Mouse (Mus musculus): ENCODE results near the gene Mrps36. TPM values are rescaled to one million over a fixed set of nuclear protein-coding genes. Genes with fewer than 3 reads are reported as not detected.
"Not testable (repeated sequence)": the region's sequence is repeated elsewhere in the genome, so short reads cannot be mapped to it uniquely, and the experiment has no call there.

Gene Mrps36
- polyA plus RNA-seq, 1 experiment from 2014 or later = 124 TPM

- not testable (repeated sequence) for H3K9me3 ChIP-seq; H3K27ac ChIP-seq (replicated peaks); H3K4me3 ChIP-seq; DNase-seq (ENCODE audit: low spot score); H3K27me3 ChIP-seq (replicated peaks; ENCODE audit: low read depth, poor library complexity, severe bottlenecking)
- Histone ChIP-seq H3K36me3 (replicated peaks) (peaks cover 57% of the 10 kb centered on the region), H3K4me1 (peaks cover 13% of the 10 kb centered on the region)
- WGBS = 92% methylated on average over 4 of the region's 4 CpGs
Observed at GRCm38 (mm10) chr13:100728530-100728929, 15.9 kb downstream of the Mrps36 start.

- no peak for DNase-seq (ENCODE audit: low spot score)
- Histone ChIP-seq H3K36me3 (replicated peaks) (peaks cover 62% of the 10 kb centered on the region), H3K4me3 (no peak overlapping the region), H3K27ac (replicated peaks) (no peak overlapping the region), H3K9me3 (no peaks in the 10 kb centered on the region), H3K27me3 (replicated peaks; ENCODE audit: low read depth, poor library complexity, severe bottlenecking) (no peaks in the 10 kb centered on the region), H3K4me1 (peaks cover 13% of the 10 kb centered on the region)
- 94% methylated on average over 5 of the region's 5 CpGs for WGBS
Observed at GRCm38 (mm10) chr13:100728086-100728485, 16.4 kb downstream of the Mrps36 start.

- 90% methylated on average over 10 of the region's 10 CpGs for WGBS
- no peak for DNase-seq (ENCODE audit: low spot score)
- peaks cover 91% of the 10 kb centered on the region for H3K36me3 ChIP-seq (replicated peaks)
Observed at GRCm38 (mm10) chr13:100725194-100725593, 19.3 kb downstream of the Mrps36 start.

GRCm38 (mm10) chr13:100724051-100724754 is 20.3 kb downstream of the Mrps36 start:
- H3K36me3 ChIP-seq (replicated peaks) = peaks cover 100% of the 10 kb centered on the region
- no peaks in the 10 kb centered on the region for H3K9me3 ChIP-seq
- no peak overlapping the region for H3K27ac ChIP-seq (replicated peaks)
- WGBS = 89% methylated on average over 7 of the region's 7 CpGs
- no peak overlapping the region for H3K4me3 ChIP-seq
- no peaks in the 10 kb centered on the region for H3K27me3 ChIP-seq (replicated peaks; ENCODE audit: low read depth, poor library complexity, severe bottlenecking)
- H3K4me1 ChIP-seq = peaks cover 5% of the 10 kb centered on the region
- no peak for DNase-seq (ENCODE audit: low spot score)

More at GRCm38 (mm10) chr13:100725194-100725593, 19.3 kb downstream of the Mrps36 start:
- no peak overlapping the region for H3K27ac ChIP-seq (replicated peaks)
- no peak overlapping the region for H3K4me3 ChIP-seq
- H3K4me1 ChIP-seq = peaks cover 13% of the 10 kb centered on the region
- no peaks in the 10 kb centered on the region for H3K9me3 ChIP-seq
- H3K27me3 ChIP-seq (replicated peaks; ENCODE audit: low read depth, poor library complexity, severe bottlenecking) = no peaks in the 10 kb centered on the region

GRCm38 (mm10) chr13:100721656-100722055 is 22.8 kb downstream of the Mrps36 start:
- Histone ChIP-seq H3K4me1 (no peaks in the 10 kb centered on the region), H3K4me3 (no peak overlapping the region), H3K27me3 (replicated peaks; ENCODE audit: low read depth, poor library complexity, severe bottlenecking) (no peaks in the 10 kb centered on the region), H3K36me3 (replicated peaks) (peaks cover 99% of the 10 kb centered on the region), H3K9me3 (no peaks in the 10 kb centered on the region), H3K27ac (replicated peaks) (no peak overlapping the region)
- DNase-seq (ENCODE audit: low spot score) = no peak
- 86% methylated on average over 5 of the region's 5 CpGs for WGBS

GRCm38 (mm10) chr13:100715467-100715866 is 29.0 kb downstream of the Mrps36 start:
- peaks cover 99% of the 10 kb centered on the region for H3K36me3 ChIP-seq (replicated peaks)
- 92% methylated on average over 6 of the region's 6 CpGs for WGBS
- no peaks in the 10 kb centered on the region for H3K9me3 ChIP-seq

GRCm38 (mm10) chr13:100706206-100706605 is 38.3 kb downstream of the Mrps36 start:
- Histone ChIP-seq H3K27ac (replicated peaks) (no peak overlapping the region), H3K36me3 (replicated peaks) (peaks cover 99% of the 10 kb centered on the region), H3K4me3 (no peak overlapping the region), H3K4me1 (no peaks in the 10 kb centered on the region), H3K27me3 (replicated peaks; ENCODE audit: low read depth, poor library complexity, severe bottlenecking) (no peaks in the 10 kb centered on the region), H3K9me3 (no peaks in the 10 kb centered on the region)
- DNase-seq (ENCODE audit: low spot score) = no peak
- 97% methylated on average over 7 of the region's 7 CpGs for WGBS

More at GRCm38 (mm10) chr13:100715467-100715866, 29.0 kb downstream of the Mrps36 start:
- Histone ChIP-seq H3K27me3 (replicated peaks; ENCODE audit: low read depth, poor library complexity, severe bottlenecking) (no peaks in the 10 kb centered on the region), H3K27ac (replicated peaks) (no peak overlapping the region), H3K4me1 (no peaks in the 10 kb centered on the region), H3K4me3 (no peak overlapping the region)
- DNase-seq (ENCODE audit: low spot score) = no peak

GRCm38 (mm10) chr13:100703468-100703867 is 41.0 kb downstream of the Mrps36 start:
- Histone ChIP-seq H3K9me3 (no peaks in the 10 kb centered on the region), H3K36me3 (replicated peaks) (peaks cover 99% of the 10 kb centered on the region), H3K4me3 (no peak overlapping the region), H3K27ac (replicated peaks) (no peak overlapping the region), H3K4me1 (no peaks in the 10 kb centered on the region), H3K27me3 (replicated peaks; ENCODE audit: low read depth, poor library complexity, severe bottlenecking) (no peaks in the 10 kb centered on the region)
- 95% methylated on average over 2 of the region's 2 CpGs for WGBS
- no peak for DNase-seq (ENCODE audit: low spot score)

GRCm38 (mm10) chr13:100698866-100699265 is 45.6 kb downstream of the Mrps36 start:
- no peak overlapping the region for H3K4me3 ChIP-seq
- DNase-seq (ENCODE audit: low spot score) = no peak
- no peaks in the 10 kb centered on the region for H3K4me1 ChIP-seq
- no peaks in the 10 kb centered on the region for H3K27me3 ChIP-seq (replicated peaks; ENCODE audit: low read depth, poor library complexity, severe bottlenecking)
- no peak overlapping the region for H3K27ac ChIP-seq (replicated peaks)
- H3K9me3 ChIP-seq = no peaks in the 10 kb centered on the region
- WGBS = 96% methylated on average over 10 of the region's 10 CpGs
- peaks cover 95% of the 10 kb centered on the region for H3K36me3 ChIP-seq (replicated peaks)

GRCm38 (mm10) chr13:100697541-100697940 is 46.9 kb downstream of the Mrps36 start:
- Histone ChIP-seq H3K36me3 (replicated peaks) (peaks cover 82% of the 10 kb centered on the region), H3K4me1 (no peaks in the 10 kb centered on the region), H3K27ac (replicated peaks) (no peak overlapping the region), H3K9me3 (no peaks in the 10 kb centered on the region), H3K27me3 (replicated peaks; ENCODE audit: low read depth, poor library complexity, severe bottlenecking) (no peaks in the 10 kb centered on the region), H3K4me3 (no peak overlapping the region)
- WGBS = 92% methylated on average over 3 of the region's 3 CpGs
- DNase-seq (ENCODE audit: low spot score) = no peak

GRCm38 (mm10) chr13:100687513-100687912 is 56.9 kb downstream of the Mrps36 start:
- Histone ChIP-seq H3K4me1 (no peaks in the 10 kb centered on the region), H3K36me3 (replicated peaks) (0 out of 2 replicates have a peak, but pooled peaks cover 3% of the 10 kb centered on the region), H3K27ac (replicated peaks) (no peak overlapping the region), H3K4me3 (no peak overlapping the region), H3K27me3 (replicated peaks; ENCODE audit: low read depth, poor library complexity, severe bottlenecking) (no peaks in the 10 kb centered on the region), H3K9me3 (no peaks in the 10 kb centered on the region)
- no peak for DNase-seq (ENCODE audit: low spot score)
- 73% methylated on average over 7 of the region's 7 CpGs for WGBS
